Mouse (Mus musculus): ENCODE results near the gene Dlg4.
"Not testable (repeated sequence)": the region's sequence is repeated elsewhere in the genome, so short reads cannot be mapped to it uniquely, and the experiment has no call there.

Gene Dlg4

DNA sequence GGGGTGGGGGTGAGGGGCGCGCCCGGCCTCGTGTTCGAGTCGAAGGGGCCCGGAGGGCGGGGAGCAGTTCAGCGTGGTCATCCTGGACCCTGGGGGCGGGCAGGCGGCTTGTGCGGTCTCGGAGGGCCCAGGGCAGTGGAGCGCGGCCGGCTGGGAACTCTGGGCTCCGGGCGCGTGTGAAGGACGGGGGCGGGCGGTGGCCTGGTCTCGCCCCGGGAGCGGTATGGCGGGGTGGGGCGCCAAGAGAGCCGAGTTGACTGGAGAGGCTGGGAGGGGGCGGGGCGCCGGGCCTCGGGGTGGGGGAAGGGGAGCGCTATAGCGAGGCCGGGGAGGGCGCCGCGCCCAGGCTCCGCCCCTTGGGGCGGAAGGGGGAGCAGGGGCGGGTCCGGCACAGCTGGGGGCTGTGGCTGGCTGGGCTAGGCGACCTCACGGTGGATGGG, 19.7 kb upstream of the Dlg4 start:
- DNase-seq, result peak; percentile 90

DNA sequence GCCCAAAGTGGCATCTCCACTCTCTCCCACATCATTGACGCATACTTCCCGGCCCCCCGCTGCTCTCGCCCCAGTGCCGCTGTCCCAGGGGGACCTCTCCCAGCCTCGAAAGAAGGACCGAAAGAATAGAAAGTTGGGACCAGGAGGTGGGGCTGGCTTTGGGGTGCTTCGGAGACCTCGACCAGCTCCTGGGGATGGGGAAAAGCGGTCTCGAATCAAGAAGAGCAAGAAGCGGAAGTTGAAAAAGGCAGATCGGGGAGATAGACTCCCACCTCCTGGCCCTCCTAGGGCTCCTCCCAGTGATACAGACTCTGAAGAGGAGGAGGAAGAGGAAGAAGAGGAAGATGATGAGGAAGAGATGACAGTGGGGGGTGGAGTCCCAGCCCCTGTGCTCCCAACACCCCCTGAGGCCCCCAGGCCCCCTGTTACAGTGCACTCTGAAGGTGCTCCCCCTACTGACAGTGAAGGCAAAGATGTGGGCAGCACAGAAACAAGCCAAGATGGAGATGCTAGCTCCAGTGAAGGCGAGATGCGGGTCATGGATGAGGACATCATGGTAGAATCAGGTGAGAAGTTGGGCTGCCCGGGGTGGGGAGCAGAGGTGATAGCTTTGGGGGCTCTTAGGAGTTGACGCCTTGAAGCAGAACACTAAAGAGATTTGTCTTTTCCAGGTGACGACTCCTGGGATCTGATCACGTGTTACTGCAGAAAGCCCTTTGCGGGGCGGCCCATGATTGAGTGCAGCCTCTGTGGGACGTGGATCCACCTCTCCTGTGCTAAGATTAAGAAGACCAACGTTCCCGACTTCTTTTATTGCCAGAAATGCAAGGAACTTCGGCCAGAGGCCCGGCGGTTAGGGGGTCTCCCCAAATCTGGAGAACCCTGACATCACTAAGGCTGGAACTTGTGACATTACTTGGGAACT, 17.9 kb upstream of the Dlg4 start:
- no peak for DNase-seq

DNA sequence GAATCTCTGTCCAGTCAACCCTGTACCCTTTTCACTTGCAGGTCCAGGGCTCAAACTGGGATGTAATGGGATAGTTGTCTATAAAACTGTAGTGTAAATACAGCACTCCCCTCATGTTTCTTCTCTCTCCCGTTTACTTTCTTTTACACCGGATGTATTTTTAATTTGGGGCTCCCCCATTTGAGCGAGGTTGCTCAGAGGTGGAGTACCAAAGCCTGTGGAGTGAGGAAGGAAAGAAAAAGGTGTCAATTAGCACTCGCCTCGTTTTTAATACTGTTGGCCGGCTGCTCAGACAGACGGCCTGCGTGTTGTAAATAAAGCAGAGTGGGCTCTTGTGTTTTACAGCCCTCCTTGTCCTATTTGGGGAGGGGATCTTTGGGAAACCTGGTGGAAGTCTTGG, 17.1 kb upstream of the Dlg4 start:
- no peak for DNase-seq

DNA sequence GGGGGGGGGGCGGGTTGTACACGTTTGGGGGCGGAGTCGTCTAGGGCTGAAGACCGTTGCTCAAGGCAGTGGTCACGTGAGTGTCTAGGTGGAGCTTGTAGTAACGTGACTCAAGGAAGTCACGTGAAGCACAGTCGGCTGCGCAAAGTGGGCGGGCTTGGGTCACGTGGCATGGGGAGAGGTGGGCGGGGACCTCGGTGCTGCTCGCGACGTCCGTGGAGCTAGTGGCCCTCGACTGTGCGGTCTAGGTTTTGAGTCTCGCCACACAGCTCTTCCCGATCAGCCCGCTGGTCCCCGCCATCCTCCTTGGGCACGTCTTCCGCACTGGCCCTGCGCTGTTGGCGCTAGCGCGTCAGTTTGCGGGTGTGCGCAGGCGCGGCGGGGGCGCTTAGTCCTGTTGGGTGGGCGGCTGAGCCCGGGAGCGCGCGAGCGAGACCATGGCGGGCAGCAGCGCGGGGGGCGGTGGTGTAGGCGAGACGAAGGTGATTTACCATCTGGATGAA, 16.3 kb upstream of the Dlg4 start, which contains the start of gene Dvl2:
Gene Dvl2, plus strand, starts transcription at position 200 of the 503 bp plus-strand sequence.
- peak; percentile 94 for DNase-seq

DNA sequence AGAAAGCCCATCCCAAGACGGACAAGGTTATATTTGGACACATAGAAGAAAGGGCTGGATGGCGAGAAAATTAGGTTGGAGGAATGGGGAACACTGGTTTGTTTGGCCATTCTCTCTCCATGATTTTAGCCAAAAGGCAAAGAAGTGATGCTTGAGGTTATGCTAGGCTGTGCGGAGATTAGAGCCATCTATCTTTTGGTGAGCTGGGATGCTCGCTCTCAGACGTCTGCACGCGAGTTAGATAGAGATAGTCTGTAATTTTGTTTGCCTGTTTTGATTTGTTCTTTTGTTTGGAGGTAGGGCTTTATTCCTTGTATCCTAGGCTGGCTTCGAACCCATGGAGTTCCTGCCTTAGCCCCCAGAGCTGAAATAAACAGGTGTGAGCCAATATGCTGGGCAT, 15.6 kb upstream of the Dlg4 start:
- no peak for DNase-seq

DNA sequence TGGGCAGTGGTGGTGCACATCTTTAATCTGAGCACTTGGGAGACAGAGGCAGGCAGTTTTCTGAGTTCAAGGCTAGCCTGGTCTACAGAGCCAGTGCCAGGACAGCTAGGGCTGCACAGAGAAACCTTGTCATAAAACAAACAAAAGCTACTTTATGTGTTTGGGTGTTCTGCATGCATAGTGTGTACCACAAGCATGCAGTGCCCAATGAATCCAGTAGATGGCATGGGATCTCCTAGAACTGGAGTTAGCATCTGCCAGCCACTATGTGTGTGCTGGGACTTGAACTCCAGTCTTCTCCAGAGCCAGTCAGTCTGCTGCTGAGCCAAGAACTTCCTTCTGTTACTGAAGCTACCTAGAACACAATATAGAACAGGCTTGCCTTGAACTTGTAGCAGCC, 14.9 kb upstream of the Dlg4 start:
- DNase-seq, result no peak

DNA sequence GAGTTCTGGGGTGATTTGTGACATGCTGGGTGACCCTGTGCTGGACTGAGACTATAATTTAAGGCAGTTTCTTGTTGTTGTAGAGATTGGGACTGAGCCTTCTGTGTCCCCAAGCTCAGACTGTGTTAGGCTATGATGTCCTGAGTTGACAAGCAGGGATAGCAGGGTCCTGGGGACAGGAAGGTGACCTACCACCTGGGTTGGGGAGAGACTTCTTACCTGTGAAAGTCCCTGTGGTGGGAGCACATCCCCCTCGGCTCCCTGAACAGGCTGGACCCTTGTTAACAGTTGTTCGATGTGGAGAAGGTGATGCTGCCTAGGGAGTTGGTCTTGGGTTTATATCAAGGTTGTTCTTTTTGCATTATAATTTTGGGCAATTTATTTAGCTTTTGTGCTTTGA, 14.3 kb upstream of the Dlg4 start:
- no peak for DNase-seq

DNA sequence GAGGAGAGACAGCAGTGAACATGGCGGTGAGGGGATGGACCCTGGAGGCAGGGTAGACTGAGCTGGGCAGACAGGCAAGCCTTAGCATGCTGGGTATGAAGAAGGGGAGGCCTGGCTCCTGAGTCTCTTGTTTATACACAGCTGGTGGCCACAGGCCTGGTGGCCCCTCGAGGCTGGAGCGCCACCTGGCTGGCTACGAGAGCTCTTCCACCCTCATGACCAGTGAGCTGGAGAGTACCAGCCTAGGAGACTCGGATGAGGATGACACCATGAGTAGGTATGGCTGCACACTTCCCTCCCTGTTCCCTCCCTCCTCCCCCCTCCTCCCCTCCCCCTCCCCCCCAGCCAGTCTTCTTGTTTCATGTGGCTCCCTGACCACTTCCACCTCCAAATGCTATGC, 11.2 kb upstream of the Dlg4 start:
- no peak for DNase-seq

DNA sequence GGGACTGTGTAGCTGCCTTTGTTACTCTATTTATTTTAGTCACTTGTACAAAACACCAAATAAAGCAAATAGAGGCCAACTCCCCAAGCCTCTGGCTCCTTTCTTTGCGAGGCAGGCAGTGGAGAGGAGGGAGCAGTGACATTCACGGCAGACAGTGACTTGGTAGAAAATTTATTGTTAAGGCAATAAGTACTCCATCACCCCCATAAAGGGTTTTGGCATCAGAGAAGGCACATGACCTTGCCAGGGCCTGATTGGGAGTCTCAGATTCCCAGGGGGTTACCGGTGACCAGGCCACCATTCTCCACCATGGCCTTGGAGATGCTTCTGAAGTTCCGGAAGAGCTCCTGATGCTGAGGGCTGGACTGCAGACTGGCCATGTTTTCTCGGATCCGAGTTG, 6.7 kb upstream of the Dlg4 start:
- DNase-seq, result no peak

DNA sequence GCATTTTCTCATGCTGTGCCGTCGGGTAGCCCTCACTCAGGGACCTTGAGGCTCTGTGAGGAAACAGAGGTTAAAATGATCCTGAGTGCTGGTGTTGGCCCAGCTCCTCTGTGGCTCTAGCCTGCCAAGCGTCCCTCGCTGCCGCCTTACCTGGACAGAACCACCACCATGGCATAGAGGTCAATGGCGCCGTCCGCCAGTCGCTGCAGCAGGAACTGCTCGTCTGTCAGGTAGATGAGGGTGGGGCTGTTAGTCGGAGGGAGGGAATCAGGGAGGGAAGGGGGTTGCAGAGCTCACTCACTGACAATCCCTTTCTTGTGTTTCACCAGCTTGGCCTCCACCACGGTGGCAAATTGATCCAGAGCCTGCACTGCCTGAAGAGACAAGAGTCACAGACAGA, 6.2 kb upstream of the Dlg4 start:
- DNase-seq, result no peak

DNA sequence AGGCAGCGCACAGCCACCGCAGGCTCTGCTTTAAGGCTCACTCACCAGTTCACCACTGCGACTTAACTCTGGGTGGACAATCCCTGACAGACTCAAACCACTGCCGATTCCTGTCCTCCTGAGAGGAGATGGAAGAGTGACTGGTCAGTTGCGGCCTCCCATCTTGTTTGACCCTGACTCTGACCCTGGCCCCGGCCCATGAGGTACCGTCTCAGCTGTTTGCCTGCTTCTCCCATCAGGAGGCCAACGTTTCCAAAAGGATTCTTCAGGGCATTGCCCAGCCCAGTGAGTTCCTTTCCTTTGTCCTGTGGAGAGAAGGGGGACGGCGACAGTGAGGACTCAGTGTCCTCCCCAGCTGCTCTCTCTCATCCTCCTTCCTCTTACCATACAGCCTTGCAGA, 5.8 kb upstream of the Dlg4 start:
- no peak for DNase-seq

DNA sequence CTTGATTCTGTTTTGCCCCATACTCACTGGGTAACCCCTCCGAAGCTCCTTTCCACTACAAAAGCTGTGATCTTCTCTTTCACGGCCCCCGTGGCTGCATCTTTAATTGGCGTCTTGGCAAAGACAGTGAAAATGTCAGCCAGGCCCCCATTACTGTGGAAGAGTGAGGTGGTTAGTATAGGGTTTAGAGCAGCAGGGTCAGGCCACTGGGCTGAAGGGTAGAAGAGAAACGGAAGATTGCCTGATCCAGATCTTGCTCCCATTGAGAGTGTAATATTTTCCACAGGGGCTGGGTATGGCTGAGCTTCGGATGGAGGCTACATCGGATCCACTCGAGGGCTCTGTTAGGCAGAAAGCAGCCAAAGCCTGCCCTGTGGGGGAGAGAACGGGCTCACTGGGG, 3.8 kb upstream of the Dlg4 start:
- DNase-seq, result no peak

DNA sequence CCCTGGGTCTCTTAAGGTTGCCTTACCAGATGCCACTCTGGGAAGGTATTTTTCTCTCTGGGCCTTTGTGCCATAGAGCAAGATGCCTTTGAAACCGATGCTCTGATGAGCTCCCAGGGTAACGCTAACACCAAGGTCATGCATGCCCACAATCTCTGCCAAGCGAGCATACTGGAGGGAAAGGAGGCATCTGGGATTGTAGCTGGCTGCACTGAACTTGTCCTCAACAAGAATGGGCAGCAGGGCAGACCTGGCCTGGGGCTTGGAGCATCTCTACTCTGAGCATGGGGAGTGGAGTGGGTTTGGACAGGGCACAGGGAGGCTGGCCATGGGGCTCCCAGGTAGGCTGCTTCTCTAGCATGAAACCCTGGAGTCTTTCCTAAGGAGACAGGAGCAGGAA, 3.3 kb upstream of the Dlg4 start:
- DNase-seq, result no peak

DNA sequence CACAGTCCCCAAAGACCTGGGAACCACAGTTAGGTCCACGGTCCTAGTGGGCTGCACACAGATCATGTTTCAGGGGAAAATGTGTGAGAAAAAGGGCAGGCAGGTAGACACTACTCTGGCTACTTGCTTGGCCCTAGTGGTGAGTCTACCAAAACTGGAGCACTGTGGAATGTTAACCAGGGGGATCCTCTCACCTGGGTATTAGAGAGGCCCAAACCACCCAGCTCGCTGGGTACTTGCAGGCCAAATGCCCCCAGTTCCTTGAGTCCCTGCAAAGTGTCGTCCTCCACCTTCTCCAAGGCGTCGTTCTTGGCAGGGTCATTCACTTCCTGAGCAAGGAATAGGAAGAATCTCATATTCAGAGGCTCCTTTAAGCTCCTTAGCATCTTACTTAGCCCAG, 2.7 kb upstream of the Dlg4 start:
- DNase-seq, result no peak

DNA sequence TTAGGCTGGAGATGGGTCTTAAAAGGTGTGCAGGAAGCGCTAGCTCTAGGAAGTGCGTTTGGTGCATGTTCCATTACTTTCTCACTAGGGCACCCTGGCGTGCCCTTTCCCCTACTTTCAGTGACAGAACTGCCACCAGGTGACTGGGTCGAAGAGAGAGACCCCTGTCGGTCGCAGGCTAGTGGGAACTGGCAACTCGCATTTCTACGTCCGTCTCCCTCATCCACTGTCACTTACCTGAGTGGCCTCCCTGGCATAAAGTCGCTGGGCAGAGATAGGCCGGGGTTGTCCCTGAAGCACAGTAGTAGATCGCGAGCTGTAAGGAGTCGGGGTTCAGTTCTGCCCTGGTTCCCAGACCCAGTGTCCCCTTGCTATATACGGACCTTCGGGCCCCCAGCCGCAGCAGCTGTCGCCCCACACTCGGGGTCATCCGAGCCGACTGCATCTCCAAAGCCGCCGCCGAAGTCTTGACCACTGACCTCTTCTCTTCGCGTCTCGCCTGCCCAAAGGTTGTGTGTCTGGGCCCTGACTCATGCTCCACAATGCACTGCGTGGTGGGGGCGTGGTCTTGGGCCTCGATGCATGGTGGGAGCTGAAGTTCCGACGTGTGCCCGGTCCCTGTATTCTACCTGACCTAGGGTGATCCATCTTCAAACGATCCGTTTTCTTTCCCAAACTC, 1.7 kb upstream of the Dlg4 start, which contains the start of gene Acadvl:
Gene Acadvl, minus strand, starts transcription at position 532 of the 679 bp plus-strand sequence.
- DNase-seq, result peak; percentile 92

DNA sequence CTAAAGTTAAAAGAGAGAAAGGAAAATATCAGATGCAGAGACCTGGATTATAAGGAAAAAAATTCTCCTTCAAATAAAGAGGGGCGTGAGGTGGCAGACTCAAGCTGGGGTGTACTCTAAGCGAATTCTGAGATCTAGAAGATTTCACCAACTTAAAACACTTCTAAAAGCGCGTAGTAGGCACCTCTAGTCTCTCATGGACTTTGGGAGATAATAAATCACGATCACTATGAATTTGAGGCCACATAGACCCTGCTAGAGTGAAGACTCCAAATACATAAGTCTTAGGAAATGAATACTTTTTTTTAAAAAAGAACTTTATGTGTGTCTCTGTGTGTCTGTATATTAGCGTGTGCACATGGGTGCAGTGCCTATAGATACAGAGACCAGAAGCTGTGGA, 1.1 kb upstream of the Dlg4 start:
- no peak for DNase-seq

DNA sequence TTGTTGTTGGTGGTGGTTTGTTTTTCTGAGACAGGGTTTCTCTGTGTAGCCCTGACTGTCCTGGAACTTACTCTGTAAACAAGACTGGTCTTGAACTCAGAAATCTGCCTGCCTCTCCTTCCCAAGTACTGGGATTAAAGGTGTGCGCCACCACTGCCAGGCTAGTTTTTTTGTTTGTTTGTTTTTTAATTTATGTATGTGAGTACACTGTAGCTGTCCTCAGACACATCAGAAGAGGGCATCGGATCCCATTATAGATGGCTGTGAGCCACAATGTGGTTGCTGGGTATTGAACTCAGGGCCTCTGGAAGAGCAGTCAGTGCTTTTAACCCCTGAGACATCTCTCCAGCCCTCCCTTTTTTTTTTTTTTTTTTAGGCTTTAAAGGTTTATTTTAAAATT, 565 bp upstream of the Dlg4 start:
- not testable (repeated sequence) for DNase-seq

DNA sequence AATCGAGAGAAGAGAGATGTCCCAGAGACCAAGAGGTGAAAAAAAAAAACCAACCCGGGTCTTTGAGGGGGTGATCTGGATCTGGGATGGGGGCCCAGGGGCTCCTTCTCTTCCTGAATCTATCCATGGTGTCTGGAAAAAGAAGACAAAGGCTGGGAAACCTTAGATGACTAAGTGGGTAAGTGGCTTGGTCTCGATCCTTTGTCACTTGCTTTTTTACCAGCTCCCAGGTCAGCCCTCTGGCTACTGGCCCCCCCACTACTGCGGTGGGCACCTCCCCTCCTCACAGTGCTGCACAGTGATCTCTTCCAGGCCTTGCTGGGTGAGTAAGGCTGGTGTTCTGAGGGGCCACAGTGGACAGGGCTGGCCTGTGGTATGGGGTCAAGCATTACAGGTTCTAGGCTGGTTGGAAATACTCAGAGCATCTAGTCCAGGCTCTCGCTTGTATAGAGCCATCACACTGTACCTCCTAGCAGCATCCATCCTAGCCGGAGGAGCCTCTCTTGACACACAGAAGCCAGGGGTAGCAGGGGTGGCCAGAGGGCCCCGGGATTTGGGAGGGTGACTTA, 541 bp downstream of the Dlg4 start:
- DNase-seq, result no peak

DNA sequence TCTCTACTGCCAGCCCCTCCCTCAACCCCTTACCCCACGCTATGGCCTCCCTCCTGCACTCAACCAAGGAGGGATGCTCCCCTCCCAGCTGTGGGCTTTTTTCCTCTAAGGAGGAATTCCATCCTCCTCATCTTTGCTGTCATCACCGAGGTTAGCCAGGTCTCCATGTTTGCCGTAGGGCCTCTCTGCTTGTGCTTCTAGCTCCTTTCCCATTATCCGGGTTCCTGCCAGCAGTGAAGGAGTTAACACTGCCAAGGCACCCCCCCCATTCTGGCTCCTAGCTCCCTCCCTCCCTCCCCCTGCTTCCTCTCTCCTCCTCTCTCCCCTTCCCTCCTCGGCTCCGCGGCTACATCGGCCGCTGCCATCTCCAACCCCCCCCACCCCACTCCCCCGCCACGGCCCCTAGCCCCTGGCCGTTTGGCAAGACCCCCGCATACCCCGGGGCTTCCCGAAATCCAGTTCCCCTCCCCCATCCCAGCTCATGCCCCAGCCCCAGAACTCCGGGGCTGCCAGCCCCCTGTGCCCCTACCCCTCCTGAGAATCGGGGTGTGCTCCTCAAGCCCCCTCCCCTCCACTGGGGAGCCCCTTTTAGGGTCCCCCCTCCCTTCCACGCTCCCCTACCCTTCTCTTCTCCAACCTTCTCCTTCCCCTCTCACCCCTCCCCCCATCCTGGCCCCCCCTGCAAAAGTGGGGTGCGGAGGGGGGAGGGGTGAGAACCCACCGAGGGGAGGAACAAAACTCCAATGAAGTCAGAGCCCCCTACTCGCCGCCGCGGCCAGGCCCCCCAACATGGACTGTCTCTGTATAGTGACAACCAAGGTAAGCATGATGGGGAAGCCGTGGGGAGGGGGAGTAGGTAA, 1.6 kb downstream of the Dlg4 start:
- no peak for DNase-seq

DNA sequence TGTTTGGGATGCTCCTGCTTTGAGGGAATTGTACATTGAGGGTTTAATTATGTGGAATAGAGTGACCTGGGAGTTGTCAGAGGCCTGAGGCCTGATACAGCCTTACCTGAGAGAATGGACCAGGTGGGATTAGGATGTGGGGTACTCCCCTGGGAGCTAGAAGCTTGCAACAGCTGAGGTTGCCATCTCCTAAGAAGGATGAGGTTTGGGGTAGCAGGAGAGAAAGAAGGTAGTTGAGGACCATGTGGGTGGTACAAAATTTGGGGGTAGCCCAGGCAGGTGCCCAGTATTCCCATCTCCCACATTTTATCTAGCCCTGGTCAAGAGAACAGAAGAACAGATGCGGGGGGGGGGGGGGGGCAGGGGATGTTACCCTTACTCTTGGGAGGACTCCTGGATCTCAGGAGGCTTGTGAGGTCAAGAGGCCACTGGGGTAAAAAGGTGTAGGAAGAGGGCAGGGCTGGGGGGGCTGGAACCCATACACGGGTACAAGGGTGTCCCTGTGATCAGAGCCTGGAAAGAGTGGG, 2.8 kb downstream of the Dlg4 start:
- DNase-seq, result no peak

DNA sequence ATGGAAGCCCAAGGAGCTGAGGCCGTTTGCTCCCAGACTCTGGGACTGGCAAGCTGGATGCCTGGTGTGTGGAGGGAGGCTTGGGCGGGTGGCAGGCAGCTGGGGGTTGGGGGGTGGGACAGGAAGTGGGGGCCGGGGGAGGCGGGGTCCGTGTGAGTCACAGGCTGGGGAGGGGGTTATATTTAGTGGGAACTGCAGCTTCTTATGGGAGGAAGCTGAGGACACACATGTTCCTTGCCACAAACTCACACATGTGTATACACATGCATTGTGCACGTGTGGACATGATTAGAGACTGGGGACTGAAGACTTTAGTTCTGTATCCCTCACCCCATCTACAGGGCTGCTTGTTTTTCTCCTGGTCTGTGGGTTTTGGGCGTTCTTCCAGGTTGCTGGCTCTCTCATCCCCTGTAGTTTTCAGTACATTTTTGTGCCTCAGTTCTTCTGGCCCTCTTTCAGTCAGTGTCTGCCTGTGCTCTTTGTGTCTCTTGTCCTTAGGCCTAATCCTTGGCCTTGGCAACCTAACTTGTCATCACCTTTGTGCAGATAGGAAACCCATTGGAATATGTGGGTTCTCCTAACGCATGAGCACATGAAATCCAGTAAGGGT, 3.4 kb downstream of the Dlg4 start:
- DNase-seq, result no peak

DNA sequence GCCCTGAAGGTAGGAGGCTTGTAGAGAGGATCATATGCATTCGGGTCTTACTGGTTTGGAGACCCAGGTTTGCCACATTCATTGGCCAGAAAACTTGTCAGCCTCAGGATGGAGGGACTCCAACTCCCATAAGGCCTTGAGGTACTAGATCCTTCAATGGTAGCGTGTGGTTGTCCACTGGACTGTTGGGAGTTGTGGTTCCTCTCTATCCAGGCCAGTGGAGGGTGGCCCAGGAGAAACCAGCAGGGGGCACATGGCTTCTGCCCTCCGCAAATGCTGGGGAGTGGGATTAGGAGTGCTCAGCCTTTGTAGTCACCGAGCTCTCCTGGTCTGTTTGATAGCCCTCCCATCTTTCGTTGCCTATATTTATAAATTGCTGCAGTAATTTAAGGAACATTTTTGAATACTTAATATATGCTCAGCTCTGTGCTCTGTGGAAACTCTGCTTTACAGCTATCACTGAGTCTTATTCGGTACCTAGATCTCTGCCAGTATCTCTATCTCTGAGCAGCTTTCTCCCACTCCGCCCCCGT, 4.1 kb downstream of the Dlg4 start:
- peak; percentile 79 for DNase-seq
